Mouse (Mus musculus): ENCODE data around the gene Kpna4. TPM values are rescaled to one million over a fixed set of nuclear protein-coding genes. Genes with fewer than 3 reads are reported as not detected.

Gene Kpna4
- total RNA-seq, 1 experiment = 33.8 TPM

DNA sequence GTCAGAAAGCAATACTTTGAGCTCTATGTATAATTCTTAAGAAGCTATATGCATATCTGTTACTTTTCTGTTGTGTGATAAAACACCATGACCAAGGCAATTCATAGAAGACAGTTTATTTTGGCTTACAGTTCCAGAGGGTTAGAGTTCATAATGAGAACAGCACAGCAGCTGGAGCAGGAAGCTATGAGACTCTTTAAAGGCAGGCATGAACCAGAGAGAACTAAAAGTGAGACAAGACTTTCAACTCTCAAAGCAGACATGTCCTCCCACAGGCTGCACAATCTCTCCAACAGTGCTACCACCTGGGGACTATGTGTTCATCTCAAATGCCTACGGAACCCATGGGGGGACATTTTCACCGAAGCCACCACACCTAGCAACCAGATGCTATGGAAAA lies 86.8 kb downstream of the Kpna4 start:
- H3K4me3 ChIP-seq (ENCODE audit: insufficient read depth in 1 of 2, low read depth in 1 of 2, low read length in 2 of 2, poor library complexity in 1 of 2, severe bottlenecking in 1 of 2) = peak overlapping the region; percentile 3 to 5; a peak in 1 of 4 replicates
- H3K9ac ChIP-seq (ENCODE audit: insufficient read depth, low read depth, low read length, poor library complexity, severe bottlenecking) = no peak overlapping the region
- H3K9me3 ChIP-seq (ENCODE audit: control insufficient read depth, insufficient read depth, low read depth, low read length) = no peaks in the 10 kb centered on the region
- no peak overlapping the region for H3K27ac ChIP-seq (ENCODE audit: insufficient read depth, low read depth, low read length, poor library complexity, severe bottlenecking)
- peaks cover 0 to 2% of the 10 kb centered on the region in 2 experiments; a peak in 1 of 4 replicates for H3K4me1 ChIP-seq (ENCODE audit: control insufficient read depth in 2 of 2, insufficient read depth in 2 of 2, low read length in 2 of 2, poor library complexity in 1 of 2)
- DNase-seq (ENCODE audit: low read depth, low spot score) = no peak
- H3K36me3 ChIP-seq (ENCODE audit: control insufficient read depth, insufficient read depth, low read length, poor library complexity, severe bottlenecking) = peaks cover 10% of the 10 kb centered on the region
- no peak for TF ChIP-seq ZNF384 (IDR thresholded peaks at IDR 0.05; ENCODE audit: low read depth, low read length)
- TF ChIP-seq HCFC1 (IDR thresholded peaks at IDR 0.05; ENCODE audit: borderline replicate concordance, insufficient read depth, low read length) = no peak
- no peak for TF ChIP-seq CHD2 (IDR thresholded peaks at IDR 0.05; ENCODE audit: low read depth, low read length)
- TF ChIP-seq ZC3H11A (IDR thresholded peaks at IDR 0.05; ENCODE audit: borderline replicate concordance, low read depth, low read length) = no peak
- TF ChIP-seq MAFK (IDR thresholded peaks at IDR 0.05; ENCODE audit: insufficient read depth, low read depth, low read length) = no peak
- in situ Hi-C loops (cut with MboI; ENCODE audit: low sequenced_read_pairs in 2 of 2, unreplicated experiment in 2 of 2) = loop anchor here in 1 of 2 experiments (25.0 kb wide), 1 partner anchor 697 kb away; no protein-coding TSS in a partner anchor

- in situ Hi-C loops (cut with MboI; ENCODE audit: low sequenced_read_pairs in 2 of 2, unreplicated experiment in 2 of 2) = loop anchor here in 1 of 2 experiments (25.0 kb wide), 1 partner anchor 711 kb away; no protein-coding TSS in a partner anchor
- Histone ChIP-seq H3K36me3 (ENCODE audit: control insufficient read depth, insufficient read depth, low read length, poor library complexity, severe bottlenecking) (peaks cover 18% of the 10 kb centered on the region), H3K9me3 (ENCODE audit: control insufficient read depth, insufficient read depth, low read depth, low read length) (no peaks in the 10 kb centered on the region)
Measured at GRCm38 (mm10) chr3:69026133-69026783, 100.7 kb downstream of the Kpna4 start.

GRCm38 (mm10) chr3:69020764-69021163 lies 106.1 kb downstream of the Kpna4 start:
- no peak for DNase-seq (ENCODE audit: low read depth, low spot score)
- Histone ChIP-seq H3K4me3 (ENCODE audit: insufficient read depth in 1 of 2, low read depth in 1 of 2, low read length in 2 of 2, poor library complexity in 1 of 2, severe bottlenecking in 1 of 2) (no peak overlapping the region), H3K36me3 (ENCODE audit: control insufficient read depth, insufficient read depth, low read length, poor library complexity, severe bottlenecking) (peaks cover 16% of the 10 kb centered on the region), H3K4me1 (ENCODE audit: control insufficient read depth in 2 of 2, insufficient read depth in 2 of 2, low read length in 2 of 2, poor library complexity in 1 of 2) (no peaks in the 10 kb centered on the region), H3K27ac (ENCODE audit: insufficient read depth, low read depth, low read length, poor library complexity, severe bottlenecking) (no peak overlapping the region), H3K9me3 (ENCODE audit: control insufficient read depth, insufficient read depth, low read depth, low read length) (no peaks in the 10 kb centered on the region), H3K9ac (ENCODE audit: insufficient read depth, low read depth, low read length, poor library complexity, severe bottlenecking) (no peak overlapping the region)
- in situ Hi-C loops (cut with MboI; ENCODE audit: low sequenced_read_pairs in 2 of 2, unreplicated experiment in 2 of 2) = loop anchor here in 1 of 2 experiments (5.0 kb wide), 1 partner anchor 722 kb away; no protein-coding TSS in a partner anchor
- no peak for TF ChIP-seq ZNF384 (IDR thresholded peaks at IDR 0.05; ENCODE audit: low read depth, low read length)
- peak; percentile 81 for TF ChIP-seq MAFK (IDR thresholded peaks at IDR 0.05; ENCODE audit: insufficient read depth, low read depth, low read length)

More at GRCm38 (mm10) chr3:69026133-69026783, 100.7 kb downstream of the Kpna4 start:
- Histone ChIP-seq H3K27ac (ENCODE audit: insufficient read depth, low read depth, low read length, poor library complexity, severe bottlenecking) (no peak overlapping the region), H3K9ac (ENCODE audit: insufficient read depth, low read depth, low read length, poor library complexity, severe bottlenecking) (no peak overlapping the region), H3K4me3 (ENCODE audit: insufficient read depth in 1 of 2, low read depth in 1 of 2, low read length in 2 of 2, poor library complexity in 1 of 2, severe bottlenecking in 1 of 2) (no peak overlapping the region), H3K4me1 (ENCODE audit: control insufficient read depth in 2 of 2, insufficient read depth in 2 of 2, low read length in 2 of 2, poor library complexity in 1 of 2) (no peaks in the 10 kb centered on the region)
- TF ChIP-seq CHD2 (IDR thresholded peaks at IDR 0.05; ENCODE audit: low read depth, low read length) (no peak), ZC3H11A (IDR thresholded peaks at IDR 0.05; ENCODE audit: borderline replicate concordance, low read depth, low read length) (no peak), MAFK (IDR thresholded peaks at IDR 0.05; ENCODE audit: insufficient read depth, low read depth, low read length) (no peak), HCFC1 (IDR thresholded peaks at IDR 0.05; ENCODE audit: borderline replicate concordance, insufficient read depth, low read length) (no peak), ZNF384 (IDR thresholded peaks at IDR 0.05; ENCODE audit: low read depth, low read length) (no peak)
- DNase-seq (ENCODE audit: low read depth, low spot score) = no peak

DNA sequence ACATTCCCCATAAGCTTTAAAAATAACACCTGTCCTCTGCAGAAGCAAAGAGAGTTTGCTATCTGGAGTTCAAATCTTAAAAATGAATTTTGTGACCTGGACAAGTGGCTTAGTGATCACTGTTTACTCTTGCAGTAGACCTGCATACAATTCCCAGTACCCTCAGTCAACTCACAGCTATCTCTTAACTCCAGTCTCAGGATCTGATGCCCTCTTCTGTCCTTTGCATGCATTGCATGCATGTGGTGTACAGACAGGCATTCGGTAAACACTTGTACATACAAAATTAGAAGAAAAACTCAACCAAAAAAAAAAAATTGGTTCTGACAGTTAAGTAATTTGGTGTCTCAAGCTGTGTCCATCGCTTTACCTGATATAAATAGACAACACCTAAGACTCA lies 106.6 kb downstream of the Kpna4 start:
- no peak overlapping the region for H3K9ac ChIP-seq (ENCODE audit: insufficient read depth, low read depth, low read length, poor library complexity, severe bottlenecking)
- H3K27ac ChIP-seq (ENCODE audit: insufficient read depth, low read depth, low read length, poor library complexity, severe bottlenecking) = no peak overlapping the region
- H3K4me3 ChIP-seq (ENCODE audit: insufficient read depth in 1 of 2, low read depth in 1 of 2, low read length in 2 of 2, poor library complexity in 1 of 2, severe bottlenecking in 1 of 2) = no peak overlapping the region
- H3K9me3 ChIP-seq (ENCODE audit: control insufficient read depth, insufficient read depth, low read depth, low read length) = no peaks in the 10 kb centered on the region
- peaks cover 16% of the 10 kb centered on the region for H3K36me3 ChIP-seq (ENCODE audit: control insufficient read depth, insufficient read depth, low read length, poor library complexity, severe bottlenecking)
- in situ Hi-C loops (cut with MboI; ENCODE audit: low sequenced_read_pairs in 2 of 2, unreplicated experiment in 2 of 2) = loop anchor here in 1 of 2 experiments (5.0 kb wide), 1 partner anchor 722 kb away; no protein-coding TSS in a partner anchor
- TF ChIP-seq ZNF384 (IDR thresholded peaks at IDR 0.05; ENCODE audit: low read depth, low read length) = no peak
- TF ChIP-seq ZC3H11A (IDR thresholded peaks at IDR 0.05; ENCODE audit: borderline replicate concordance, low read depth, low read length) = no peak
- TF ChIP-seq HCFC1 (IDR thresholded peaks at IDR 0.05; ENCODE audit: borderline replicate concordance, insufficient read depth, low read length) = no peak
- no peak for TF ChIP-seq MAFK (IDR thresholded peaks at IDR 0.05; ENCODE audit: insufficient read depth, low read depth, low read length)
- TF ChIP-seq CHD2 (IDR thresholded peaks at IDR 0.05; ENCODE audit: low read depth, low read length) = no peak
- no peaks in the 10 kb centered on the region for H3K4me1 ChIP-seq (ENCODE audit: control insufficient read depth in 2 of 2, insufficient read depth in 2 of 2, low read length in 2 of 2, poor library complexity in 1 of 2)
- peak; percentile 34 for DNase-seq (ENCODE audit: low read depth, low spot score)

All from ES-E14 (cell line).